Mouse (Mus musculus) CD8-positive naive resting alpha-beta T cell, adult 57 days (primary cell): ENCODE results near the gene E130311K13Rik. TPM values are rescaled to one million over a fixed set of nuclear protein-coding genes. Genes with fewer than 3 reads are reported as not detected.

Source experiments
- total RNA-seq: library from RNA; stranded (reverse); gene quantifications from one replicate; pipeline ENCODE4 v1.2.4, GENCODE M21; 2023

Gene E130311K13Rik
- 5.5 TPM for total RNA-seq

DNA sequence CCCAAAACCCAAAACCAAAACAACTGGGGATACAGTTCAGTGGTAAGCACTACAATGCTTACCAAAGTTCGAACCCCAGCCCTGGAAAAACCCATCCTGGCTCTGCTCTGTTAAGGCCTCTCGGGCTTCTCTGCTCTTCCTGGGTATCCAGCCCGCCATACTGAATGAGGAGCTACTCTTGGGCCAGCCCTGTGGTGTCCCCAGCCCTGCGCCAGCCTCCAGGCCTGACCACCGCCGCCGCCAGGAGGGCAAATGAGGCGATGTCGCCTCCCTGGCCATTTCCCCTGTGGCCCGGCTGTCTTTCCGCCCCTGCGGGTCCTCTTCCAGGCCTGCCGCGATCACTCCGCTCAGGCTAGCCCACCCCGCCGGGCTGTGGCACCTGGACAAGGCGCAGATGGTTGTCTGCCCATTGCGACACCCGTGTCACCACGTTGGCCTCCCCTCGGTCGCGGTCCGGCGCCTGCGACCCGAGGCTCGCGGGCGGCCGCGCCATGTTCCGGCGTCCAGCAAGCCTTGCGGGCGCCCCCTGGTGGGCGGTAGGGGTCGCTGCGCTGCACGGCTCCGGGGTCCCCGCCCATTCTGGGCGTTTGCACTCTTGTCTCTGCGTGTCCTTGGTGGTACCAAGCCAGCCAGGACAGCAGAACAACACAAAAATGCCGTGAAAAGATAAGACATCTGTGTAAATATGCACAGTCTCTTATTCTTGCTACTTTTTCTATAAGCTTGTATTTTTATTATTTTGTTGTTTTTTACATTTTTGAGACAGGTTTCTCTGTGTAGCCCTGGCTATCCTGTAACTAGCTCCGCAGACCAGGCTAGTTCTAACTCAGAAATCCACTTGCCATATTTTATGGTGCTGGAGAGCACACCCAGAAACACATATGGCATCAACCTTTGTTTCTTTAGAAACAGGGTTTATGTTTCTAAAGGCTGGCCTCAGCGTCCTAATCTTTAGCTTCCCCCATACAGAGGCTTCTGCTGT is at the start of gene E130311K13Rik:
Gene E130311K13Rik (minus strand): TSS at position 595 of the 982 bp plus-strand sequence.

DNA sequence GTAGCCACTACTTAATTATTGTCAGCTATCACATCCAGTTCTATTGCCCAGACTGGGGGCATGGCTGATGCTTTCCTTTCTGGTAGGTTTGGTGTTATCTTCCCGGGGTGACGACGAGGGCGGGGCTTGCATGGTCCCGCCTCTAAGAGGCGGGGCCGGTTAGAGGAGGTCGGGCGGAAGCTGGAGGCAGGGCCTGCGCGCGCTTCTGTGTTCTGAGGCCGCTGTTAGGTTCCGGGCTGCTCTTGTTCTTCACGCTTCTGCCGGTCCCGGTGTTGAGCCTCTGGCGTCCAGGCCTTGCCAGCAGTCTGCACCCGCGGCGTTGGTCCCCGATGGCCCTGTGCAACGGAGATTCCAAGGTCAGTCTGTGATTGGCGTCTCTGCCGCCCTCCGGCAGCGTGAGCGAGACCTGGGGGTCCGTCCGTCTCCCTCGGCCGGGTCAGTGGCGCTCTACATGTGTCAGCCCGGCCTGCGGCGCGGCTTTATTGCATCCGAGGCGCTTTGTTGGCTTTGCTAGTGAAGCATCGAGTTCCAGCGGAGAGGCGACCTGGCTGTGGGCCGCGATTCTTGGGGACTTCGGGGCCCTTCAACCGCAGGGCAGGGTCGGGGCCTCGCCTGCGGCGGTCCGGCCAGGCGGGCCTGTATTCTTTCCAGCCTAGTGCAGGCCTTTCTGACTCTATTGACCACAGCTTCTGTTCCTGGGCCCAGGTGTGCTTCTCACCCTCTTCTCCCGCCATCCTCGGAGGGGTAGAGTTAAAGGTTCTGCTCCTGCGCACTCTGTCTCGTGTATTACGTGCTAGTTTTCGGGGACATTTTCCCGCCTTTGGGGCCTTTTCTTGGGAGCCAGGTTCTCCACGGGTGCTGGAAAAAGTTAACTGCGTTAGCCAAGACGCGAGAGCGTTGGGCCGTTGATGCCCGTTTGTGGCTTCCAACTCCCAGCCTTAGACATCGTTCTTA is 47.0 kb upstream of the E130311K13Rik start, which contains the start of gene Gmps:
Gene Gmps (plus strand): TSS at position 152 of the 954 bp plus-strand sequence.

GRCm38 (mm10) chr3:63964100-63964921 is 35.0 kb upstream of the E130311K13Rik start, which contains the start of gene Slc33a1:
Gene Slc33a1, minus strand, starts transcription at chr3:63964768.

GRCm38 (mm10) chr3:63899309-63899695 is 30.0 kb downstream of the E130311K13Rik start, which contains the start of gene Plch1:
Gene Plch1, minus strand, starts transcription at chr3:63899472.

Other genes starting within 250 kb of the E130311K13Rik start
- 4.6 TPM for gene Plch1, start 30.0 kb downstream of the E130311K13Rik start, total RNA-seq
- 10.9 TPM for gene Slc33a1, start 35.3 kb upstream of the E130311K13Rik start, total RNA-seq
- 17.1 TPM for gene Gmps, start 46.6 kb upstream of the E130311K13Rik start, total RNA-seq
- not detected for gene Vmn2r1, start 152.1 kb upstream of the E130311K13Rik start, total RNA-seq
- gene Vmn2r2, start 212.5 kb upstream of the E130311K13Rik start, total RNA-seq: not detected